Mouse (Mus musculus) limb, embryonic 13.5 days (tissue): Measurements from ENCODE around the gene Nup210. TPM values are rescaled to one million over a fixed set of nuclear protein-coding genes. Genes with fewer than 3 reads are reported as not detected.
A peak's percentile ranks its signal among the peaks of the same experiment; 100 is the strongest.

ENCODE experiments used
- ATAC-seq: fragments of 200-750 bp; cut with Nextera tagmentation; 2 replicates; pipeline ENCODE4 v1.8.0; 2017; ENCODE audit warnings: low read depth, moderate number of reproducible peaks, moderate TSS enrichment; ENCODE audit not compliant: low FRiP score
- H3K27ac ChIP-seq: fragments of 300-500 bp; sonication (generic); 2 replicates; pipeline ENCODE4 v1.5.1; 2015; ENCODE audit warnings: inconsistent platforms, mild to moderate bottlenecking, moderate library complexity
- H3K27me3 ChIP-seq: fragments of 300-500 bp; sonication (generic); 2 replicates; pipeline ENCODE4 v1.6.1; 2015; ENCODE audit warnings: mild to moderate bottlenecking, inconsistent platforms
- H3K36me3 ChIP-seq: fragments of 300-500 bp; sonication (generic); 2 replicates; pipeline ENCODE4 v1.6.1; 2015; ENCODE audit warnings: inconsistent platforms, mild to moderate bottlenecking, moderate library complexity
- H3K4me1 ChIP-seq: fragments of 300-500 bp; sonication (generic); 2 replicates; pipeline ENCODE4 v1.6.1; 2015; ENCODE audit warnings: inconsistent platforms
- H3K4me2 ChIP-seq: fragments of 300-500 bp; sonication (generic); replicated peaks from 2 replicates; pipeline ENCODE4 v1.6.1; 2015; ENCODE audit warnings: inconsistent platforms, mild to moderate bottlenecking, moderate library complexity
- H3K4me3 ChIP-seq: fragments of 300-500 bp; sonication (generic); 2 replicates; pipeline ENCODE4 v1.5.1; 2015; ENCODE audit warnings: moderate library complexity, mild to moderate bottlenecking, inconsistent platforms
- H3K9ac ChIP-seq: fragments of 300-500 bp; sonication (generic); 2 replicates; pipeline ENCODE4 v1.6.1; 2015; ENCODE audit warnings: mild to moderate bottlenecking, inconsistent platforms
- H3K9me3 ChIP-seq: fragments of 300-500 bp; sonication (generic); 2 replicates; pipeline ENCODE4 v1.6.1; 2016; ENCODE audit warnings: inconsistent platforms
- WGBS: fragments of 180-500 bp; shearing (Covaris S2); methylation state at CpG from one replicate; pipeline ENCODE4 v1.1.7; 2015; 5-methylcytosine and 5-hydroxymethylcytosine counted together
- polyA plus RNA-seq: library from polyadenylated mRNA; unstranded; fragments of >200 nt; fragmentation: Nextera tagmentation; extraction: Ambion mirVana; gene quantifications from 2 replicates; pipeline ENCODE4 v1.2.1, GENCODE M21; 2015

Gene Nup210
- polyA plus RNA-seq, 1 experiment from 2014 or later = 7.8 TPM

DNA sequence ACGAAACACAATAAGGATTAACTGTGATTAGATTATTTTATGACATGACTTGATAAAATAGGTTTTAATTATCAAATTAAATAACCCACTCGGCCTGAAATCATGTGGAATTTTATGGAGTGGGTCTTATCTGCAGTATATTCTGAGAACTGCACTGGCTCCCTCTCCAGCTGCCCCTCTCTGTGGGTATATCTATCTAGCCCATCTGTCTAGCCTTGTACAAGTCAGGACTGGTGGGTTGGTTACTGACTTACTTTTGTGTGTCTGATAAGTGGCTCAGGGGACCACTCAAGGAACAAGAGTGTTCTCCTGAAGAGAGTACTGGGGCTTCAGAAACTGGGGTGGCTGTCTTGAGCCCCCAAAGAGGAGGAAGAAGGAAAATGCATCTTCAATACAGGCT is 109.4 kb downstream of the Nup210 start:
- no peaks in the 10 kb centered on the region for H3K4me1 ChIP-seq
- no peak for ATAC-seq
- no peaks in the 10 kb centered on the region for H3K9me3 ChIP-seq
- no peak overlapping the region for H3K9ac ChIP-seq
- H3K27ac ChIP-seq = no peak overlapping the region
- no peak overlapping the region for H3K4me2 ChIP-seq
- no peak overlapping the region for H3K4me3 ChIP-seq
- no peaks in the 10 kb centered on the region for H3K27me3 ChIP-seq
- no peaks in the 10 kb centered on the region for H3K36me3 ChIP-seq
- WGBS = 58% methylated on average over 2 of the region's 2 CpGs

DNA sequence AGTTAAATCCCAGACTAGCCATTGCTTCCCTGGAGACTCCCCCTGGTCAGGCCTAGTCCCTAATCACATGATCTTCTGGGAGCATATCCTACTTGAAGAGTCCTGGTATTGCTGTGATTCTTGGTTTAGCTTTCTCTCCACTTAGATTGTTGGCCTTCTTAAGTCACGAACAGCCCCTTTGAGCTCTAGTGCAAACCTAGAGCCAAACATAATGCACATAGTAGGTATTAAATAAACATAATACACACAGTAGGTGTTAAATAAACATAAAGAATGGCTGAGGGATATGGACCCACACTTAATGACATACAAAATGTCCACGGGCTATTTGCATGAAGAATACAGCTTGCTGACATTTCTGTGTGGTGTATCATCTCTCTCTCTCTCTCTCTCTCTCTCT is 112.5 kb downstream of the Nup210 start:
- no peaks in the 10 kb centered on the region for H3K9me3 ChIP-seq
- ATAC-seq = no peak
- H3K4me1 ChIP-seq = peaks cover 10% of the 10 kb centered on the region
- no peak overlapping the region for H3K4me2 ChIP-seq
- WGBS = 88% methylated on average over 2 of the region's 2 CpGs
- H3K27ac ChIP-seq = no peak overlapping the region
- no peaks in the 10 kb centered on the region for H3K36me3 ChIP-seq
- H3K27me3 ChIP-seq = 0 out of 2 replicates have a peak, but pooled peaks cover 8% of the 10 kb centered on the region
- H3K4me3 ChIP-seq = no peak overlapping the region
- H3K9ac ChIP-seq = no peak overlapping the region

DNA sequence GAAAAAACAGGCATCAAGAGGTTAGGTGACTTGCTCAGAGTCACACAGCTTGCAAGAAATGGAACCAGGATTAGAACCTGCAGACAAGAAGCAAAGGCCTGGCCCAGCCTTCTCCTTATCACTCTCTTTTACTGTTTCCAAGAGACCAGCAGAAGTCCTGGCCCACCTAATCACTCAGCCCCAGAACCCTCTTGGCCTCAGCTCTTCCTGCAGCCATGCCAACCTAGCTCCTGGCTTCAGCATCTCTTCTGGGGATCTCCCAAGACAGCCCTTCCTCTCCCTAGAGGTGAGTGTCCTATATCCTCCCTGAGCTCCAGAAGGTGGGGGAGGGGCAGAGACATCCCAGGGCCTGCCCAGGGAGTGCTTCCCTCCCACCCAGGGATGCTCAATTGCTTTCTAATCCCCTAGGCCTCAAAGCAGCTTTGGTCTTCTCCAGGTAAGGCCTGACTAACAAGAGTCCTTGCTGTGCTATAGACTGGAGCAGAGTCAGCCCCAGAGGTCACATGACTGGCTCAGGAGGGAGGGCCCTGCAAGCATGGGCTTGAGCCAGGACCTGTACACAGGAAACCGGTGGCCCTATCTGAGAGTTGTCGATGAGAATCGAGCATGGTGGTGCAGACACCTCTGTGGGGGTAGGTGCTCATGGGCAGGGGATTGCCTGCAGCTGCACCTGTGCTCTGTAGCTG is 113.2 kb downstream of the Nup210 start:
- H3K36me3 ChIP-seq = no peaks in the 10 kb centered on the region
- H3K27ac ChIP-seq = no peak overlapping the region
- no peak overlapping the region for H3K4me2 ChIP-seq
- H3K4me1 ChIP-seq = peaks cover 10% of the 10 kb centered on the region
- 27% methylated on average over 3 of the region's 3 CpGs for WGBS
- no peak overlapping the region for H3K9ac ChIP-seq
- H3K27me3 ChIP-seq = 0 out of 2 replicates have a peak, but pooled peaks cover 8% of the 10 kb centered on the region
- ATAC-seq = no peak
- H3K4me3 ChIP-seq = no peak overlapping the region
- H3K9me3 ChIP-seq = no peaks in the 10 kb centered on the region

DNA sequence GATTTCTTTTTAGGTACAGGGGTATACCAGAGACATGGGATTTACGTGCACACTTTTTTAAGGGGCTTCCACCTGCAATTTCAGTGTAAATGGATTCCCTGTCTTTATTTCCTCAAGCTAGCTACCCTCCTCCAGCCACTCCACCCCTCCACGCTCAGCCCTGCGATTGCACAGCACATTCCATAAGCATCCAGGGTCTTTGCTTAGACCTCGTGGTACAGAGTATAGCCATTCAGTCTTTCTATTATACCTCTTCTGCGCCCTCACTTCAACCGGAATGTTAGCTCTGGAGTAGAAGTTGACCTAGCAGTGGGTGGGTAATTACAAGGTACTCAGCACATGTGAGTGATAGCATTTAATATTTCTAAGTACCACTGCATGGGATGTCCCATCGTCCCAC is 115.1 kb downstream of the Nup210 start:
- H3K9me3 ChIP-seq = no peaks in the 10 kb centered on the region
- H3K4me3 ChIP-seq = no peak overlapping the region
- H3K27me3 ChIP-seq = 0 out of 2 replicates have a peak, but pooled peaks cover 8% of the 10 kb centered on the region
- WGBS = 40% methylated on average over 7 of the region's 7 CpGs
- peaks cover 10% of the 10 kb centered on the region for H3K4me1 ChIP-seq
- no peak overlapping the region for H3K4me2 ChIP-seq
- no peaks in the 10 kb centered on the region for H3K36me3 ChIP-seq
- no peak overlapping the region for H3K27ac ChIP-seq
- no peak for ATAC-seq
- H3K9ac ChIP-seq = no peak overlapping the region

DNA sequence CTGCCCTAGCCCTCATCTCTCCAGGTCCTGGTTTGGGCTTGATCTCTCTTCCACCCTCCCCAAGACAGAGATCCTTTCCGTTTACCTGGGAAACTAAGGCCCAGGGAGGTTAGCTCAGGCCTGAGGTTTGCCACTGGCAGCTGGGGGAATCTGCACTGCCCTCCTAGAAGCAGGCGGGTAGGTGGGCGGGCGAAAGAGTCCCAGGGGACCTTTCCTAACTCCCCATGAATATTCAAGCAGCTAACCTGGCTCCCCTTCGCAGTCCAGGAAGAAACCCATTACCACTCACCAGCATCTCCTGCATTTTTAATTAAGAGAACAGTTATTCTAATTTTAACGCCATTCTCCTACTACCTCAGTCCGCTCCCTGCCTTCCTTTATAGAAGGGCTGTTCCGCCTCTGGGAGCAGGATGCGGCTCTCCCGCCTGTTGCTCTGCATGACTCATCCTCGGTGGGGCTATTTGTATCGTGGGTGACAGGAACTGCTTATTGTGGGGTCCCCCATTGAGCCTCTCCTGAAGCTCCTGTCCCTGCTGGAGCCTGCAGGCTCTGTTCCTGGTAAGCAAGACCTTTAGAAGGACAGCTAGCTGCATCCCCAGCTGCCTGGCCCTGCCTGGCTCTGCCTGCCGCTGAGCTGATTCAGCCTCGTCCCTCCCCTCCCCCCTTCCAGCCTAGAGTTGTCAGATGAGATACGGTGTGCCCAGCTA is 115.7 kb downstream of the Nup210 start:
- peak overlapping the region; percentile 30 for H3K4me2 ChIP-seq

DNA sequence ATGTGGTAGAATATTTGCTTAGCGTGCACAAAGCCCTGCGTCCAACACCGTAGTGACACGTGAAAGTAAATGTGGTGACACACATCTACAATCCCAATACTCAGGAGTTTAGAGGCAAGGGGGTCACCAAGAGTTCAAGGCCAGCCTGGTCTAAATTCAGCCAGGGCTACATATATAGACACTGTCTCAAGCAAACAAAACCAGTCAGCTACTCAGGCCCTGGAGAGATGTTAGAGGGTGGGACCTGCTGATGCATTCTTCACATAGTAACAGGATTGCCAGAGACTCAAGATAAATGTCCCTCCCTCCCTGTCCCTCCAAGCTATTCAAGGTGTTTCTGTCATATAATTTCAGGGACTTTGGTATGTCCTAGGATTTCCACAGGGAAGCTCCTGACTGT is 117.5 kb downstream of the Nup210 start:
- Histone ChIP-seq H3K27ac (no peak overlapping the region), H3K4me1 (peaks cover 10% of the 10 kb centered on the region), H3K9ac (no peak overlapping the region), H3K9me3 (no peaks in the 10 kb centered on the region), H3K36me3 (no peaks in the 10 kb centered on the region), H3K27me3 (0 out of 2 replicates have a peak, but pooled peaks cover 8% of the 10 kb centered on the region), H3K4me2 (no peak overlapping the region), H3K4me3 (no peak overlapping the region)
- no peak for ATAC-seq
- WGBS = 86% methylated on average over 4 of the region's 4 CpGs

More for the DNA sequence above, 115.7 kb downstream of the Nup210 start:
- peaks cover 10% of the 10 kb centered on the region for H3K4me1 ChIP-seq
- WGBS = 19% methylated on average over 15 of the region's 15 CpGs
- no peak overlapping the region for H3K4me3 ChIP-seq
- no peak overlapping the region for H3K27ac ChIP-seq
- 0 out of 2 replicates have a peak, but pooled peaks cover 8% of the 10 kb centered on the region for H3K27me3 ChIP-seq
- no peak overlapping the region for H3K9ac ChIP-seq
- ATAC-seq = no peak
- H3K9me3 ChIP-seq = no peaks in the 10 kb centered on the region
- H3K36me3 ChIP-seq = no peaks in the 10 kb centered on the region

DNA sequence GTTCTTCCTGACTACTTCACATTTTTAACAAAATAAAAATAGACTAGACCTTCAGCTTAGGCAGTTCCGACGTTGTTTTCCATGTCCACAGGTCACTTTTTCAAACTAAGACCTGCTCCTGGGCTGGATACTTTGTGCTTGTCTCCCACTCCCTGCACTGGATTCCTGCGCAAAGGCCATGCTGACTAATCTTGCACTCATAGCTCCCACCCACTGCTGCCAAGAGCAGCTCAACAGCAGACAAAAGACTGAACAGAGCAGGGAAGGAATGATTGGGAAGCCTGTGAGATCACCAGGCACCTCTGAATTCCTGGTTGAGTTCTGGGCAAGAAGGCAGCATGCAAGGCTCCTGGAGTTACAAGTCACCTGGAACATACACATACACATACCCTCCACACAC is 119.6 kb downstream of the Nup210 start:
- Histone ChIP-seq H3K27ac (no peak overlapping the region), H3K9ac (no peak overlapping the region), H3K4me1 (peaks cover 10% of the 10 kb centered on the region), H3K4me2 (no peak overlapping the region), H3K36me3 (no peaks in the 10 kb centered on the region), H3K4me3 (no peak overlapping the region), H3K27me3 (0 out of 2 replicates have a peak, but pooled peaks cover 8% of the 10 kb centered on the region), H3K9me3 (no peaks in the 10 kb centered on the region)
- WGBS = 90% methylated on average over 3 of the region's 3 CpGs
- ATAC-seq = no peak

DNA sequence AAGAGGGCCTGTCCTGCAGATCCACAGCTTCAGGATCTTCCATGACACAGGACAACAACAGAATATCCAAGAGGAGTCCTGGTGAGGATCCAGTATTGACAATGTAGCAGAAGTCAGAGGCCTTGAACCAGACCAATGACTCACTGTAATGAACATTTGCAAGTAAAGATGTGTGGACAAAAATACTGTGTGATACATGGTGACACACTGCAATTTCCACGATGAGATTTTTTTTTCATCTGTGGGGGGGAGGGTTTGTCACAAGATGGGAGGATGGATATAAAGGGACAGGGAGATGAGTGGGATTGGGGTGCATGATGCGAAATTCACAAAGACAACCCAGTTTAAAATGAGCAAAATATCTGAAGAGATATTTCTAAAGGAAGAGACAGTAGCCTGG is 120.4 kb downstream of the Nup210 start:
- Histone ChIP-seq H3K9ac (no peak overlapping the region), H3K27me3 (0 out of 2 replicates have a peak, but pooled peaks cover 3% of the 10 kb centered on the region), H3K27ac (no peak overlapping the region), H3K4me1 (peaks cover 7% of the 10 kb centered on the region), H3K4me3 (no peak overlapping the region), H3K9me3 (no peaks in the 10 kb centered on the region), H3K36me3 (no peaks in the 10 kb centered on the region), H3K4me2 (no peak overlapping the region)
- 88% methylated on average over 2 of the region's 2 CpGs for WGBS
- ATAC-seq = no peak

DNA sequence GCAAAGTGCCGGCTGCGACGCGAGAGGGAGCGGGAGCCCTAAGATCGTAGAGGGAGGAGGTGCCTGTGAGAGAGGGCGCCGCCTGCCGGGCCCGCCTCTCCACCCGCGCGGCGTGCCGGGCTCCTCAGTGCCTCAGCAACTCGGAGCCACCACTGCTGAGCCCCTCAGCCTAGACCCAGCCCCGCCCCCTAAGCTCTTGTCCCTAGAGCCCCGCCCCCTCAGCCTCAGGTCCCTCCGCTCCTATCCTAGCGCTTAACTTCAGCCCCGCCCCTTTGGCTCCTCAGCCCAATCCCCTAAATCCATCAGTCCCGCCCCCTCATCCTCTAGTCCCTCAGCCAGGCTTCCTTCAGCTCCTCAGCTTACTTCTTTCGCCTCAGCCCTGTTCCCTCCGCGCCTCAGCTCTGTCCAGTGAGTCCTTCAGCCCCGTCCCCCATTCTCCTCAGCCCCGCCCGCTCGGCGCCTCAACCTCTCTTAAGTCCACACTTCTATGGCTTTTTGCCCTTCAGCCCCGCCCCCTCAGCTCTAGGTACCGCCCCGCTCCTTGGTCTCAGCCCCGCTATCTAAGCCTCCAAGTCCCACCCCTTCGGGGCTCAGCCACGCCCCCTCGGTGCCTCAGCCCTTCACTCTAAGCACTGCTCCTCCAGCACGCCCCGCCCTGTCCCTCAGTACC is 127.8 kb downstream of the Nup210 start, which contains the start of gene Iqsec1:
Gene Iqsec1 (minus strand): TSS at position 38 of the 670 bp plus-strand sequence.
- H3K27me3 ChIP-seq = peaks cover 24% of the 10 kb centered on the region
- peak within 1 kb of the TSS; percentile 99 for H3K4me2 ChIP-seq
- ATAC-seq = peak; percentile 94
- H3K9ac ChIP-seq = peak within 1 kb of the TSS; percentile 81
- peak within 1 kb of the TSS; percentile 22; the same call in 1 of the 2 replicates for H3K27ac ChIP-seq
- WGBS = under 1% methylated on average over 34 of the region's 39 CpGs
- peak within 1 kb of the TSS; percentile 72 for H3K4me3 ChIP-seq
- peaks cover 7% of the 10 kb centered on the region; the same call in 1 of the 2 replicates for H3K9me3 ChIP-seq
- peaks cover 18% of the 10 kb centered on the region for H3K4me1 ChIP-seq
- no peaks in the 10 kb centered on the region for H3K36me3 ChIP-seq

DNA sequence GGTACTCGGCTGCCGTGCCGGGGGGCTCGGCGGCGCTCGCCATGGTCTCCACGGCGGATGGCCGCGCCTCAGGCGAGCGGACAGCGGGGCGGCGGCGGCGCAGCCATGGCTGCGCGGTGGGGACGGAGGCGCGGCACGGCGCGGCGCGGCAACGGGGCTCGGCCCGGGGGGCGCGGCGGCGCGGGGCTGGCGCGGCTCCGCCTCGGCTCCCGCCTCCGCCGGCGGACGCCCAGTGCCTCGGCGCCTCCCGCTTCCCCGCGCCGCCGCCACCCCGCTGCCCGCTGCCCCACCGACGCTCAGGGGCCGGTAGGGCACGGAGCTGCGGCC is 128.4 kb downstream of the Nup210 start:
- peak; percentile 34 for ATAC-seq
- Histone ChIP-seq H3K4me3 (peak overlapping the region; percentile 72), H3K36me3 (no peaks in the 10 kb centered on the region), H3K9ac (peak overlapping the region; percentile 81), H3K27ac (peak overlapping the region; percentile 22; the same call in 1 of the 2 replicates), H3K4me2 (peak overlapping the region; percentile 99), H3K4me1 (peaks cover 18% of the 10 kb centered on the region), H3K27me3 (peaks cover 24% of the 10 kb centered on the region), H3K9me3 (peaks cover 7% of the 10 kb centered on the region; the same call in 1 of the 2 replicates)
- 2% methylated on average over 20 of the region's 59 CpGs for WGBS

DNA sequence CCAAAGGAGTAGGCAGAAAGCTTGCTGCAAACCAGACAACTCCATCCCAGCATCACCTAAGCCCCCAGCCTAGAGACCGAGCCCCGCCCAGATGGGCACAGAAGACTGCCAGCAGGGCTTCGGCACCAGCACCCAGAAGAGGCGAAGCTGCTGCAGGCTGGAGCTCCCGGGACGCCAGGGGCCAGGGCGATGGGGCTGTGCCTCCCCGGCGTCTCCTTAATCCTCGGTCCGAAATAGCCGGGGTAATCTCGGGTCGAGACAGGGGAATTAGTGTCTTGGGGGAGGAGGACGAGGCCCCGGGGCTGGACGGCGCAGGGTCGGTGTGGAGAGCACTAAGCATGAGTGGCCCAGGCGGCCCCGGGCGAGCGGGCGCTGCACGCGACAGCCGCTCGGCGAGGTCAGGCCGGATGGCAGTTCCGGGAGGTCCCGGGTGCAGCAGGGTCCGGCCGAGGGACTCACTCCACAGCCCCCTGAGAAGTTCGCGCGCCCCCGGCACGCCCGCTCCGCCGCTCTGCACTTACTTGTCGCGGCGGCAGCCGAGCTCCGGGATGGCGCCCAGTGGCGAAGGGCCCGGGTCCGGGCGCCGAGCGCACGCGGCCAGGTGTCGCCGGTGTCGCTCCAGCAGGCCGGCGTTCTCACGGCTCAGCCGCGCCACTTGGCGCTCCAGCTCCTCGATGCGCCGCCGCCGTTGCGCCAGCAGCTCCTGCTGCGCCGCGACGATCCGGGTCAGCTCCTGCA is 128.9 kb downstream of the Nup210 start:
- 0 out of 2 replicates have a peak, but pooled peaks have one; percentile 0 for ATAC-seq
- Histone ChIP-seq H3K27ac (peak overlapping the region; percentile 22; the same call in 1 of the 2 replicates), H3K4me1 (peaks cover 18% of the 10 kb centered on the region), H3K36me3 (no peaks in the 10 kb centered on the region), H3K9ac (peak overlapping the region; percentile 81), H3K4me3 (peak overlapping the region; percentile 72), H3K9me3 (peaks cover 7% of the 10 kb centered on the region; the same call in 1 of the 2 replicates), H3K4me2 (peak overlapping the region; percentile 99), H3K27me3 (peaks cover 24% of the 10 kb centered on the region)
- under 1% methylated on average over 69 of the region's 76 CpGs for WGBS
